Mouse (Mus musculus): ENCODE data around the gene Gm17334. TPM values are rescaled to one million over a fixed set of nuclear protein-coding genes. Genes with fewer than 3 reads are reported as not detected.

Gene Gm17334
- polyA plus RNA-seq, 1 experiment, result 0.19 TPM

GRCm38 (mm10) chr11:53732244-53732643, 40.7 kb downstream of the Gm17334 start:
- H3ac ChIP-seq (ENCODE audit: control insufficient read depth, insufficient read length), result no peak overlapping the region
- no peak for TF ChIP-seq REST (IDR thresholded peaks at IDR 0.05; ENCODE audit: insufficient read depth, insufficient read length)
- no peak for TF ChIP-seq MAX (IDR thresholded peaks at IDR 0.05; ENCODE audit: low read depth)
- no peak for TF ChIP-seq SRF (IDR thresholded peaks at IDR 0.05; ENCODE audit: control insufficient read depth, insufficient read length, low read depth)
- TF ChIP-seq TCF12 (IDR thresholded peaks at IDR 0.05; ENCODE audit: insufficient read depth, poor library complexity, severe bottlenecking), result no peak
- no peak for TF ChIP-seq MYOD1 (IDR thresholded peaks at IDR 0.05; ENCODE audit: control insufficient read depth in 1 of 3, insufficient read length in 2 of 3, low read depth in 2 of 3)
- no peak for TF ChIP-seq TCF3 (IDR thresholded peaks at IDR 0.05; ENCODE audit: insufficient read length, low read depth)
- no peak for TF ChIP-seq E2F4 (IDR thresholded peaks at IDR 0.05; ENCODE audit: insufficient read depth)
- TF ChIP-seq USF1 (IDR thresholded peaks at IDR 0.05; ENCODE audit: low read depth), result no peak
- no peak for TF ChIP-seq CEBPB (IDR thresholded peaks at IDR 0.05; ENCODE audit: insufficient read depth, poor library complexity, severe bottlenecking)
- no peak for TF ChIP-seq POLR2AphosphoS2 (IDR thresholded peaks at IDR 0.05; ENCODE audit: insufficient read length, low read depth)
- no peak for TF ChIP-seq MYOG (IDR thresholded peaks at IDR 0.05; ENCODE audit: control insufficient read depth in 1 of 3, insufficient read depth in 1 of 3, insufficient read length in 2 of 3, low read depth in 2 of 3)
- TF ChIP-seq POLR2A (IDR thresholded peaks at IDR 0.05; ENCODE audit: insufficient read length, low read depth), result no peak
- no peaks in the 10 kb centered on the region for H3K36me3 ChIP-seq (ENCODE audit: control insufficient read depth, insufficient read depth)
- H3K4me3 ChIP-seq, result no peak overlapping the region
- H3K27me3 ChIP-seq (ENCODE audit: control insufficient read depth, insufficient read depth, insufficient read length), result no peaks in the 10 kb centered on the region
- no peak overlapping the region for H3K4me2 ChIP-seq (ENCODE audit: low read depth)
- no peaks in the 10 kb centered on the region for H3K79me2 ChIP-seq (ENCODE audit: control insufficient read depth, insufficient read depth)

GRCm38 (mm10) chr11:53731457-53731856, 41.5 kb downstream of the Gm17334 start:
- Histone ChIP-seq H3K4me3 (no peak overlapping the region), H3K27me3 (ENCODE audit: control insufficient read depth, insufficient read depth, insufficient read length) (no peaks in the 10 kb centered on the region), H3K36me3 (ENCODE audit: control insufficient read depth, insufficient read depth) (no peaks in the 10 kb centered on the region), H3K79me2 (ENCODE audit: control insufficient read depth, insufficient read depth) (no peaks in the 10 kb centered on the region), H3ac (ENCODE audit: control insufficient read depth, insufficient read length) (no peak overlapping the region), H3K4me2 (ENCODE audit: low read depth) (no peak overlapping the region)
- TF ChIP-seq REST (IDR thresholded peaks at IDR 0.05; ENCODE audit: insufficient read depth, insufficient read length) (no peak), E2F4 (IDR thresholded peaks at IDR 0.05; ENCODE audit: insufficient read depth) (no peak), TCF3 (IDR thresholded peaks at IDR 0.05; ENCODE audit: insufficient read length, low read depth) (no peak), MYOD1 (IDR thresholded peaks at IDR 0.05; ENCODE audit: control insufficient read depth in 1 of 3, insufficient read length in 2 of 3, low read depth in 2 of 3) (no peak), POLR2A (IDR thresholded peaks at IDR 0.05; ENCODE audit: insufficient read length, low read depth) (no peak), CEBPB (IDR thresholded peaks at IDR 0.05; ENCODE audit: insufficient read depth, poor library complexity, severe bottlenecking) (no peak), TCF12 (IDR thresholded peaks at IDR 0.05; ENCODE audit: insufficient read depth, poor library complexity, severe bottlenecking) (no peak), USF1 (IDR thresholded peaks at IDR 0.05; ENCODE audit: low read depth) (no peak), MYOG (IDR thresholded peaks at IDR 0.05; ENCODE audit: control insufficient read depth in 1 of 3, insufficient read depth in 1 of 3, insufficient read length in 2 of 3, low read depth in 2 of 3) (no peak), MAX (IDR thresholded peaks at IDR 0.05; ENCODE audit: low read depth) (no peak), POLR2AphosphoS2 (IDR thresholded peaks at IDR 0.05; ENCODE audit: insufficient read length, low read depth) (no peak), SRF (IDR thresholded peaks at IDR 0.05; ENCODE audit: control insufficient read depth, insufficient read length, low read depth) (no peak)

Other genes with a start within 250 kb of the Gm17334 start
- gene Kif3a, start 205.8 kb downstream of the Gm17334 start, polyA plus RNA-seq (2012; fragmentation: generic; extraction: Trizol), result 13.6 TPM
- 0.19 TPM for gene Il4, start 154.5 kb downstream of the Gm17334 start, polyA plus RNA-seq (2012; fragmentation: generic; extraction: Trizol)
- gene Il13, start 138.5 kb downstream of the Gm17334 start, polyA plus RNA-seq (2012; fragmentation: generic; extraction: Trizol), result not detected
- gene Rad50, start 65.9 kb downstream of the Gm17334 start, polyA plus RNA-seq (2012; fragmentation: generic; extraction: Trizol), result 4.3 TPM
- gene Il5, start 52.4 kb downstream of the Gm17334 start, polyA plus RNA-seq (2012; fragmentation: generic; extraction: Trizol), result not detected
- 25.0 TPM for gene Irf1, start 3.2 kb downstream of the Gm17334 start, polyA plus RNA-seq (2012; fragmentation: generic; extraction: Trizol)
- 1.6 TPM for gene Gm12216, start 86.1 kb upstream of the Gm17334 start, polyA plus RNA-seq (2012; fragmentation: generic; extraction: Trizol)
- gene Slc22a5, start 118.5 kb upstream of the Gm17334 start, polyA plus RNA-seq (2012; fragmentation: generic; extraction: Trizol), result 5.1 TPM
- gene Slc22a21, start 207.1 kb upstream of the Gm17334 start, polyA plus RNA-seq (2012; fragmentation: generic; extraction: Trizol), result 1.6 TPM

All from myocyte (in vitro differentiated cells).